Mouse (Mus musculus): Measurements from ENCODE around the gene Gm38100.

The Gm38100 gene

DNA sequence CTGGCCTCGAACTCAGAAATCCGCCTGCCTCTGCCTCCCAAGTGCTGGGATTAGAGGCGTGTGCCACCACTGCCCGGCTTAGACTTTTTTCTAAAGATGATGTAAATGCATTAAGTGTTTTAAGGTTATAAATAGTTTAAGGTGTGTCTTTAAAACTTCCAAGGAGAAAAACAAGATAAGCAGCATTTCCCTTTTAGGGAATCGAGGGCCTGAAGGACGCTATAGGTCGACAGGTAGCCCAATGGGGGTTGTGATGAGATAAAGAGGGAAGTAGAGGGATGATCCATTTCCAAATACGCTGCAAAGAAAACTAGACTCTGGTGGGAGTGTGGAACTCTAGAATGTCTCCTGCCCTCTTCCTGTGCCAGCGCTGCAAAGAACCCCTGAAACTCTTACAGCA lies at the start of gene Gm38100:
Gene Gm38100, plus strand, starts transcription at position 301 of the 400 bp plus-strand sequence.
- TF ChIP-seq GATA4 (IDR thresholded peaks at IDR 0.05; ENCODE audit: insufficient replicate concordance, low read length) = no peak

DNA sequence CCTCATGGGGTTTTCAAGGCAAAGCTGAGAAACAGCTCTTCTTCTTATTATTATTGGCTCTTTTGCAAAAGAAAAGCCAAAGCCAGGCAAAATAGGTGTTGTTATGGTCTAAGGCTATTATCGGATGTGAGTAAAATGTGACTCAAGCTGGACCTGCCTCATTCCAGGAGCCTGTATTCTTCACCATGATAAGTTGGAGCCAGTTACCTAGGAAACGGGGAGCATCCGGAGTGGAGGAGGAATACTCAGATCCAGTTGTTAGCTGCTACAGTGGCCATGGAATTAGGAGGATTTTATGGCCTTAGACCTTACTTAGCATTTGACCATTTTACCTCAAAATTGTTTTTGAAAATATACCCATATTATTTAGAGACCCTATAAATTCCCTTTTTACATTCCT lies 49.4 kb upstream of the Gm38100 start:
- no peak for TF ChIP-seq GATA4 (IDR thresholded peaks at IDR 0.05; ENCODE audit: insufficient replicate concordance, low read length)

DNA sequence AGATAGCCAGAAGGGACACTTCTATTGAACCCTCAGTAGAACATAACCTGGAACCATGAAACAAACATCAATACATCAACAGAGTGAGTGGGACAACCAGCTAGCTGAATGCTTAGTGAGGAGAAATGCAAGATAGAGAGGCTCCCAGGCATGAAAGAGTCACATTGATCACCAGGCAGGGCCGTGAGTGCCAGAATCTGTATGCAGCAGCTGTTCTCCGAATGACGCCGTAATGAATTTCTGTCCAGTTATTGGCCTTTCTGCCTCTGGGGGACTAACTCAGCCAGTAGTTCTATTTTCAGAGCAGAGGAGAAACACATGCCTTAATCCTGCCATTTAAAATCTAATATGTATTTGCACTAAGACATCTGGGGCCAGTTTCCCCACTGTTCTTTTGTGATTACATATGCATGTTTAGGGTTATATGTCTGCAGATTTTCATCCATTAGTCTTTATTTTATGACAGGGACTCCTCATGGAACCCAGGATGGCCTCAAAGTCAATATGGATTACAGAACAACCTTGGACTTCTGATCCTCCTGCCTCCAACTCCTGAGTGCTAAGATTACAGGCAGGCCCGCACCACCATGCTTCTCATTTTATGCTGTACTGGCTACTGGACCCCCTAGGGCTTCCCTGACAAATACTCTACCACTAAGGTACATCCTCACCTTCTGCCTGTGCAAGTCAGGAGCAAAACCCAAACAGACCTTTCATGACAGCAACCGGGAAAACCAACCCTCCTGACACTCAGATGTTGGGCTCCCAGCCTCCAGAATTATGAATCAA lies 47.9 kb upstream of the Gm38100 start:
- no peak for TF ChIP-seq GATA4 (IDR thresholded peaks at IDR 0.05; ENCODE audit: insufficient replicate concordance, low read length)

DNA sequence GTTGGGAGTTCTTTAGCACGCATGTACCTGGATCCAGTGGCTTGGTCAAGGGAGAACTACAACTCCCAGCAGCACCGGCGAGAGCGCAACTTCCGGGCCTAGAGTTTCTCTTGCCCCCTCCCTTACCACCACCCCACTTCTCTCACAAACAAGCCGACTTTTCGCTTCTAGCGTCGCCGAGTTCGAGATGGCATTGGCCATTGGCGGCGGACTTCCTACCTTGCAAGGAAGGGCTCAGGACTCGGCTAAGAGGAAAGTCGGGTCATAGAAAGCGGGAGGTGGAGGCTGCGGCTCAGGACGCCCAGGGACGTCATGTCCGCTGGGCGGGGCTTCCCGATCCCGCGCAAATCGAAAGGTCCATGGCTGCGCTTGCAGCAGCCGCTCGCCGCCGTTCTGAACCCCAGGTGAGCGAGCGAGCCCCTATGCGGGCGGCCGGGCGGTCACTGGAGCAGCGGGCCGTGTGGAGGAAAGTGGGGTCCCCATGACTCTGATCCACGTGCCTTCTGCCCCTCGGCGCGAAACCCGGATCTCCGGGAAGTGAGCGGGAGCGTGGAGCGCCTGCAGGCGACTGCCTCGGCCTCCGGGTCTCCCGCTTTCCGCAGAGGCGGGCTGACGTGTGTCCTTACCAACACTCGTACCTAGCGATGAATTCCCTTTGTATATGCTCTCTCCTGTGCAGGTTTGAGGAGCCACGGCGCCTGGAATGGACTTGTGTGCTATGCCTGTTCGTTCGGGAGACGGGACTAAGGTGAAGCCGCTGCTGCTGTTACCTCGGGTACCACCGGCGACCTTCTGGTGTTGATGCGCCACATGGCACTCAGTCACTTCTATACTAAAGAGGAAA lies 39.5 kb upstream of the Gm38100 start, which contains the start of gene Exo1:
Gene Exo1, plus strand, starts transcription at position 129 of the 844 bp plus-strand sequence.
- TF ChIP-seq GATA4 (IDR thresholded peaks at IDR 0.05; ENCODE audit: insufficient replicate concordance, low read length) = no peak

DNA sequence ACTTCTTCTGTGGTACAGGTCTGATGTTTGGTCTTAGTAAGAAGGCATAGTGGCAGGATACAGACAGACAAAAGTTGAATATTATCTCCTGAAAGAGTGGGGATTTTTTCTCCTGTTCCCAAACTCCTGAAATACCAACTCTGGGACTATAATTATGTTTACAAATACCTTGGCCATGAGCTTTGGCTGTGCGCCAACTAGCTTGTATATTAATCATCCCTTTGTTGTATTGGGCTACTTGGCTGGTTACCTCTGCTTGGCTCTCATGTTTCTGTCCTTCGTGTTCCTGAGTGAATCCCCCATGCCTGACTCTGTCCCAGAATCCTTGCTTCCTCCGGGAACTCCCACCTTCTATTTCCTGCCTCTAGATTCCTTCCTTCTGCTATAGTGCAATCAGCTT lies 36.7 kb upstream of the Gm38100 start:
- TF ChIP-seq GATA4 (IDR thresholded peaks at IDR 0.05; ENCODE audit: insufficient replicate concordance, low read length) = no peak

DNA sequence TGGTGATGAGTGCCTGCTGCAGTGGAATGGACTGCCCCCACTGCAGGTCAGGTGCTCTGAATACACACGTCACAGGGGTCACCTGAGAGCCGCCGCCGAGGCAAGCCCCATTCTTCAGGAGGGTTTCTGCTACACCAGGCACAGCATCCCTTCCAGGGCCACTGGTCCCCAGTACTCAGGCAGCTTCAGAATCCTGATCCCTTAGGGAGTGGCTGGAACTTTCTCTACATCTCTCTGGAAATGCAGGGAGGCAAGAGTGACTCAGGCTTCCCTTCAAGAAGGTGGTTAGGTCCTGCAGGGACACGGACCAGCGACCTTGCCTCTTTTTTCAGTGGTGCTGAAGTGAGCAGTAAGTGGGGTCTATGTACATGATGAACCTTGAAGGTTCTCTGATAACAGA lies 26.9 kb upstream of the Gm38100 start:
- TF ChIP-seq GATA4 (IDR thresholded peaks at IDR 0.05; ENCODE audit: insufficient replicate concordance, low read length) = no peak

DNA sequence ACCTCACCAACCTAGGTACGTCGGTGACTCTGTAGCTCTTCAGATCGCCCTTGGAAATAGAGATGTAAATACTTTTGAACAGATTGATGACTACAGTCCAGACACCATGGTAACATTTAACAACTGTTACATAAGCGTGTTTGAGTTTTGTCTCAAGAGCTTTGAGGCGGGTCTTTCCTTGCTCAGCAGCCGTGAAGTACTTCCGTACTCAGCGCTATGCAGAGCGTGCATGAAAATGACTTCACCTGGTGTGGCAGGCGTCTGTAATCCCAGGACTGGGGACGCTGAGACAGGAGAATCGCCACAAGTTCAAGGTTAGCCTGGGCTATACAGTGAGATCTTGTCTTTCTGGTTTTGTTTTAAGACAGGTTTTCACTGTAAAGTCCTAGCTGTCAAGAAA lies 26.4 kb upstream of the Gm38100 start:
- TF ChIP-seq GATA4 (IDR thresholded peaks at IDR 0.05; ENCODE audit: insufficient replicate concordance, low read length) = no peak

DNA sequence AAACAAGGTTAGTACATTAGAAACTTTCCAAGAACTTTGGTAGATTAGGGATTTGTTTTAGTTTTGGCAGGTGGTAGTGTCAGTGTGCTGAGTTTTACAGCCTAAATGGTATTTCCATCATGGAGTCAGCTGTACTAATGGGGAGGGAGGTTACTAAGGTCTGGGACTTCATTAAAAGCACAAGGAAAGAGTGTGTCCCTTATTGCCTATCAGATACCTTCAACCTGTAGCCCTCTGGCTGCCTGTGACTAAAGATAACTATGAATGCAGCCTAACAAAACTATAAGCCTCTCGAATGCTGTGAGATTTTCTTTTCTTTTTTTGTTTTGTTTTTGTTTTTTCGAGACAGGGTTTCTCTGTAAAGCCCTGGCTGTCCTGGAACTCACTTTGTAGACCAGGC lies 8.9 kb upstream of the Gm38100 start:
- no peak for TF ChIP-seq GATA4 (IDR thresholded peaks at IDR 0.05; ENCODE audit: insufficient replicate concordance, low read length)

DNA sequence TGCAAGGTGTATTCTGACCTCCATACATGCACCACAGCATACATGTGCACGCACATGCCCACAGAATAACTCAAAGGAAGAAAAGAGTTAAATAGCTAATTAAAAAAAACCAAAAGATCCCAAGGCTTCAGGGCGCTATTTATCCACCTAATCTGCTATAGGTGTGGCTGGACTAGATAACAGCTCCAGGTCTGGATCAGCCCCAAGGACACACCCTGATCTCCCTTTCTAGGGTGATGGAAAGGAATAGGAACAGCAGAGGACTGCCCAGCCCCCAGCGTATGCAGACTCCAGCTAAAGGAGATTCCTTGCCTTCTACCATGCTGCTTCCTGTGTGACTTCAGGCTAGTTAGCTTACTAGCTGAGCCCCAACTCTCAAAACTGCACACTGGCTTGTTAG lies 8.1 kb upstream of the Gm38100 start:
- no peak for TF ChIP-seq GATA4 (IDR thresholded peaks at IDR 0.05; ENCODE audit: insufficient replicate concordance, low read length)

DNA sequence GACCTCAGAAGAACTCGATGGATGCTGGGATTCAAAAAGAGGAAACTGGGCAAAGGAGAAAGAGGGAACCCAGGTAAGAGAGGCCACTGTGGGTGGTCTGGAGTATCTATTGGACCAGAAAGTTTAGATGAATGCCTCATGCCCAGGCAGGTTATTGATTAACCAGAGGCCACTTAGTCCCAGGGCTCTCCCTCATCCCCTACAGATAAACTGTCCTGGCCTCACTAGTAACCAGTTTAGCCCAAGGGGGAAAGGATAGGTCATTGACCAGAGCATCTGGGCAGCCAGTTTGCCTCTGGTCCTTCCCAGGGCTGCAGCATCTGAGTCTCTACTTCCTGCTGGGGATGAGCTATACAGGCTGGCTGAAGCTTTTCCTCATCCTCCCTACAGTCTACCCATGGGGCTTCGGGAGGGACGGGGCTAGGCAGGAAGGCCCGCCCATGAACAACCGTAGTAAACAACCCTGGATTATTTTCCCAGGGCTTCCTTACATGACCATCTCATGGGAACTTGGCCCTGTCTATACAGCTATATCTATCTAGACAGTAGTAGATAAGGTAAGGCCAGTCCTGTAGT lies 6.3 kb upstream of the Gm38100 start:
- no peak for TF ChIP-seq GATA4 (IDR thresholded peaks at IDR 0.05; ENCODE audit: insufficient replicate concordance, low read length)

DNA sequence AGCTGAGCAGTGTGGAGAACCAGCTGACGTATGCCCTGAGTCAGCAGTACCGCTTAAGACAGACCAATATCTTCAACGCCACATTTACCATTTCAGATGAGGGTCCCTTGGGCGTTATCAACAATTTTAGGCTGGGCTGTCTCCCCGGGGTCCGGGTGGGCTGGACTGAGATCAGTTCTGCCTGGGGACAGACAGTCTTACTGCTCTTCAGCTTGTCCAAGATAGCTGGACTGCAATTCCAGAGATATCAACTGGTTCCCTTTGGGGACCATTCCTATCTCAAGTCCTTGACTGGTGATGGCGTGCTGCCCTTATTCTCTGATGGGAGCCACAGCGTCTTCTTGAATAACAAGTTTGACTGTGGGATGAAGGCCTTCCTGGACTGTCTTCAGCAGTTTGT lies 962 bp downstream of the Gm38100 start:
- no peak for TF ChIP-seq GATA4 (IDR thresholded peaks at IDR 0.05; ENCODE audit: insufficient replicate concordance, low read length)

DNA sequence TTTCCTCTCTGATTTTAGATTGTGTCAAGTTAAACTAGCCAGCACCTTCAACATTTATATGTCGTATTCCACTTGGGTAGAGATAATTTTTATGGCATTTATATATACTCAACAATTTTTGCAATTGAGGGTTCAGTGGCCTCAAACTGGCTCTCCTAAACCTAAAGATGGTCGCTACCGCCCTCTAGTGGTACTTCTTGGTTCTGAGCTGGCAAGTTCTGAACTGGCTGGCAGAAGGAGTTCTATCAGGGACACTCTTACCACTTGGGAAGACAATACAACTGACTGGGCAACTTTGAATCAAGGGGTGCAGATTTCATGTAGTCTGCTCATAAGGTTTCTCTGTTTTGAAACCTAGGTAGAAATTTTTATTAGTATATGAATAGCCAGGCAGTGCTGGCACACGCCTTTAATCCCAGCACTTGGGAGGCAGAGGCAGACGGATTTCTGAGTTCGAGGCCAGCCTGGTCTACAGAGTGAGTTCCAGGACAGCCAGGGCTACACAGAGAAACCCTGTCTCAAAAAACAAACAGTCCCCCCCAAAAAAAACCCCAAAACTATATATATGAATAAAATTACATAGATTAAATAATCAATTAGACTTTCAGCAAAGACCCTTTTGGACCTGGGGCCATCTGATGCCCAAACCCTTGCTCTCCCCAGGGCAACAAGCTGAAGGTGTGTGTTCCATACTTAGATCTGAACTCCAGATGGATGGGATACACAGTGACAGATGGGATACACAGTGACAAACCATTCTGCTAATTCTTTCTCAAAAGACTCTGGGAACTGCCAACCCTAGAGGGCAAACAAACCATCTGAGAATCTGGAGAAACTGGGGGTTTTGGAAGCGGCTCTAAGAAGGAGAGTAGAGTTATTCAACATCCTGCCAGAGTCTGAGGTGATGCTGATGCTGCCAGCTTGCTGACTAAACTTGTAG lies 4.0 kb downstream of the Gm38100 start:
- TF ChIP-seq GATA4 (IDR thresholded peaks at IDR 0.05; ENCODE audit: insufficient replicate concordance, low read length) = no peak

DNA sequence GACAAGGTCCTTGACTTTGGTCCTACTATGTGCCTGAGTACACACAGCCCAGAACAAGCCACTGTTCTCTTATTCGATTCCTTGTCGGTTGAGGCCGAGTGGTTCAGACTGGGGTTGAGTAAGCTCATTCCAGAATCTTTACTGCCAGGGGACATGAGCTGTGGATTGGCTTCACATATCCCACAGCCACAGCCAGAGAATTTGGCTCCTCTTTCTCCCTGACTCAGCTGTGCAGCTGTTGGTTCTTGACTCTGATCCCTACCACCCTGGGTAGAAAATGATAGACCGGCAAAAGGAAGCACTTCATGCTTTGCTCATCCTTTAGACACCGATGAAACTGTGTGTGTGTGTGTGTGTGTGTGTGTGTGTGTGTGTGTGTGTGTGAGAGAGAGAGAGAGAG lies 11.3 kb downstream of the Gm38100 start:
- no peak for TF ChIP-seq GATA4 (IDR thresholded peaks at IDR 0.05; ENCODE audit: insufficient replicate concordance, low read length)

DNA sequence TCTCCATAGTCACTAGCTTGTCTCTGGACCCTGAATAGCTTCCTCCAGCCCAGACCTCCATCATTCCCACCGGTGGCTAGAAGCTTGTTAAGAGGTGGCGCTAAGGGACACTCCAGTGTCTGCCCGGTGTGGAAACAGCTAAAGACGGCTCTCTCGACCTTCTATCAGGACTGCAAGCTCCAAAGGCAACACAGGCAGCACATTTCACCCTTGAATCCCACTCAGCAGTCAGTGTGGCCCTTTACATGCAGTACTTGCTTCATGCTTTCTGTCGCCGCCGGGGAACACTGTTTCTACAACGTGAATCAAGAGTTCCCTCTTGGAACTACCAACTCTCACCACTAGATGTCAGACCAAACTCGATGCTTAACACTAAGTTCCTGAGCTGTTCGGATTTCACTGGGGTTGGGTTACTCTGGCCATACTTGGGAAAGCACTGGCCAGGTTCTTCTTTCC lies 16.2 kb downstream of the Gm38100 start:
- no peak for TF ChIP-seq GATA4 (IDR thresholded peaks at IDR 0.05; ENCODE audit: insufficient replicate concordance, low read length)

DNA sequence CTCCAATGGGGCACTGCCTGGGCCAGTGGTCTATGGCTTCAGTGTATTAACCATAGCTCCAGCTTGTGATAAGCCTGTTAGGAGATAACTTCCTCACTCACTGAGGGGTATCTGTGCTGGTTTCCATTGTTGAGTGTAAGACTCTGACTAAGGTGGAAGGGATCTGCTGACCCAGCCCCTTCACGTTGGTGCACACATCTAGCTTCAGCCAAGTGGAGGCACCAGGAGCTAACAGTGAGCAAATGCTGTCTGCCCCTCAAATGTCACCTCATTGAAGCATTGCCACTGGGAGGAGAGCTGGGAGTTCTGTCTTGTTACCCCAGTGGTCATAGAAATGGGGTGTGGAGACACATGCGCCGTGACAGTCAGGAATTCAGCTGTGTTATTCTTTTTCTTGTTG lies 18.6 kb downstream of the Gm38100 start:
- no peak for TF ChIP-seq GATA4 (IDR thresholded peaks at IDR 0.05; ENCODE audit: insufficient replicate concordance, low read length)
